Mouse (Mus musculus) liver, embryonic 12.5 days (tissue): Measurements from ENCODE around the gene Metap1d. TPM values are rescaled to one million over a fixed set of nuclear protein-coding genes. Genes with fewer than 3 reads are reported as not detected.

Experiments
- ATAC-seq: fragments of 200-750 bp; cut with Nextera tagmentation; 2 replicates; pipeline ENCODE4 v1.8.0; 2017; ENCODE audit warnings: moderate number of reproducible peaks, mild to moderate bottlenecking, moderate library complexity
- H3K27ac ChIP-seq: fragments of 300-500 bp; sonication (generic); 2 replicates; pipeline ENCODE4 v1.5.1; 2016; ENCODE audit warnings: mild to moderate bottlenecking
- H3K27me3 ChIP-seq: fragments of 300-500 bp; sonication (generic); replicated peaks from 2 replicates; pipeline ENCODE4 v1.6.1; 2016; ENCODE audit warnings: mild to moderate bottlenecking, moderate library complexity
- H3K36me3 ChIP-seq: fragments of 300-500 bp; sonication (generic); 2 replicates; pipeline ENCODE4 v1.6.1; 2016; ENCODE audit warnings: mild to moderate bottlenecking, moderate library complexity
- H3K4me1 ChIP-seq: fragments of 300-500 bp; sonication (generic); 2 replicates; pipeline ENCODE4 v1.6.1; 2016
- H3K4me2 ChIP-seq: fragments of 300-500 bp; sonication (generic); 2 replicates; pipeline ENCODE4 v1.6.1; 2016; ENCODE audit warnings: mild to moderate bottlenecking, moderate library complexity
- H3K4me3 ChIP-seq: fragments of 300-500 bp; sonication (generic); 2 replicates; pipeline ENCODE4 v1.5.1; 2016; ENCODE audit warnings: mild to moderate bottlenecking, moderate library complexity
- H3K9ac ChIP-seq: fragments of 300-500 bp; sonication (generic); 2 replicates; pipeline ENCODE4 v1.6.1; 2016; ENCODE audit warnings: mild to moderate bottlenecking, moderate library complexity
- H3K9me3 ChIP-seq: fragments of 300-500 bp; sonication (generic); replicated peaks from 2 replicates; pipeline ENCODE4 v1.6.1; 2016; ENCODE audit warnings: mild to moderate bottlenecking, moderate library complexity
- WGBS: fragments of 180-500 bp; shearing (Covaris S2); methylation state at CpG from one replicate; pipeline ENCODE4 v1.1.7; 2016; ENCODE audit not compliant: insufficient replicate concordance; 5-methylcytosine and 5-hydroxymethylcytosine counted together
- polyA plus RNA-seq: library from polyadenylated mRNA; unstranded; fragments of >200 nt; fragmentation: Nextera tagmentation; extraction: Ambion mirVana; gene quantifications from 2 replicates; pipeline ENCODE4 v1.2.1, GENCODE M21; 2016

Metap1d gene
- polyA plus RNA-seq, 1 experiment from 2014 or later: 30.2 TPM

- Histone ChIP-seq H3K27ac (no peak overlapping the region), H3K4me3 (no peak overlapping the region), H3K36me3 (no peaks in the 10 kb centered on the region), H3K27me3 (peaks cover 100% of the 10 kb centered on the region), H3K4me1 (peaks cover 55% of the 10 kb centered on the region), H3K9me3 (no peaks in the 10 kb centered on the region), H3K9ac (no peak overlapping the region), H3K4me2 (peak overlapping the region; percentile 42; the same call in 1 of the 2 replicates)
- ATAC-seq: no peak
- 5% methylated on average over 11 of the region's 11 CpGs for WGBS
Measured at GRCm38 (mm10) chr2:71542227-71542815, 89.2 kb downstream of the Metap1d start.

- WGBS: 1% methylated on average over 29 of the region's 30 CpGs
Measured at GRCm38 (mm10) chr2:71542816-71543301, 89.8 kb downstream of the Metap1d start.

GRCm38 (mm10) chr2:71543531-71543930 is 90.5 kb downstream of the Metap1d start:
- 4% methylated on average over 9 of the region's 9 CpGs for WGBS
- no peak overlapping the region for H3K27ac ChIP-seq
- H3K9ac ChIP-seq: no peak overlapping the region
- H3K9me3 ChIP-seq: no peaks in the 10 kb centered on the region
- no peaks in the 10 kb centered on the region for H3K36me3 ChIP-seq
- peaks cover 53% of the 10 kb centered on the region for H3K4me1 ChIP-seq
- H3K27me3 ChIP-seq: peaks cover 97% of the 10 kb centered on the region
- no peak for ATAC-seq
- no peak overlapping the region for H3K4me2 ChIP-seq
- no peak overlapping the region for H3K4me3 ChIP-seq

More at GRCm38 (mm10) chr2:71542816-71543301, 89.8 kb downstream of the Metap1d start:
- Histone ChIP-seq H3K36me3 (no peaks in the 10 kb centered on the region), H3K27me3 (peaks cover 97% of the 10 kb centered on the region), H3K9ac (no peak overlapping the region), H3K4me2 (peak overlapping the region; percentile 42), H3K4me1 (peaks cover 55% of the 10 kb centered on the region), H3K9me3 (no peaks in the 10 kb centered on the region), H3K4me3 (peak overlapping the region; percentile 15), H3K27ac (no peak overlapping the region)
- ATAC-seq: peak; percentile 33; the same call in 1 of the 2 replicates

- Histone ChIP-seq H3K9ac (no peak overlapping the region), H3K4me3 (no peak overlapping the region), H3K27ac (no peak overlapping the region), H3K4me2 (no peak overlapping the region), H3K4me1 (peaks cover 49% of the 10 kb centered on the region), H3K36me3 (no peaks in the 10 kb centered on the region), H3K27me3 (peaks cover 97% of the 10 kb centered on the region), H3K9me3 (no peaks in the 10 kb centered on the region)
- ATAC-seq: no peak
- WGBS: 6% methylated on average over 20 of the region's 20 CpGs
Measured at GRCm38 (mm10) chr2:71543948-71544347, 90.9 kb downstream of the Metap1d start.

- H3K4me1 ChIP-seq: peaks cover 44% of the 10 kb centered on the region
- no peaks in the 10 kb centered on the region for H3K9me3 ChIP-seq
- H3K27me3 ChIP-seq: peaks cover 97% of the 10 kb centered on the region
- H3K4me2 ChIP-seq: peak overlapping the region; percentile 0; the same call in 1 of the 2 replicates
- 2% methylated on average over 61 of the region's 61 CpGs for WGBS
- no peak overlapping the region for H3K9ac ChIP-seq
- H3K36me3 ChIP-seq: no peaks in the 10 kb centered on the region
- ATAC-seq: no peak
- H3K27ac ChIP-seq: no peak overlapping the region
- H3K4me3 ChIP-seq: 0 out of 2 replicates have a peak overlapping the region, but pooled peaks have one; percentile 4
Measured at GRCm38 (mm10) chr2:71544391-71545285, 91.6 kb downstream of the Metap1d start.

GRCm38 (mm10) chr2:71545401-71545881 is 92.4 kb downstream of the Metap1d start:
- no peaks in the 10 kb centered on the region for H3K9me3 ChIP-seq
- H3K36me3 ChIP-seq: no peaks in the 10 kb centered on the region
- peak overlapping the region; percentile 59 for H3K4me3 ChIP-seq
- no peak overlapping the region for H3K9ac ChIP-seq
- H3K4me2 ChIP-seq: peak overlapping the region; percentile 90
- peaks cover 97% of the 10 kb centered on the region for H3K27me3 ChIP-seq
- peaks cover 44% of the 10 kb centered on the region for H3K4me1 ChIP-seq
- 2% methylated on average over 32 of the region's 32 CpGs for WGBS
- no peak for ATAC-seq
- H3K27ac ChIP-seq: no peak overlapping the region

- no peak overlapping the region for H3K27ac ChIP-seq
- ATAC-seq: peak; percentile 33; the same call in 1 of the 2 replicates
- no peaks in the 10 kb centered on the region for H3K9me3 ChIP-seq
- H3K9ac ChIP-seq: peak overlapping the region; percentile 27; the same call in 1 of the 2 replicates
- no peaks in the 10 kb centered on the region for H3K36me3 ChIP-seq
- H3K27me3 ChIP-seq: peaks cover 97% of the 10 kb centered on the region
- WGBS: under 1% methylated on average over 59 of the region's 59 CpGs
- peak overlapping the region; percentile 90 for H3K4me2 ChIP-seq
- H3K4me1 ChIP-seq: peaks cover 41% of the 10 kb centered on the region
- H3K4me3 ChIP-seq: peak overlapping the region; percentile 59
Measured at GRCm38 (mm10) chr2:71545882-71546639, 93.0 kb downstream of the Metap1d start.

- Histone ChIP-seq H3K4me1 (peaks cover 37% of the 10 kb centered on the region), H3K9ac (peak within 1 kb of the TSS; percentile 27; the same call in 1 of the 2 replicates), H3K4me3 (peak within 1 kb of the TSS; percentile 59), H3K27me3 (peaks cover 97% of the 10 kb centered on the region), H3K9me3 (no peaks in the 10 kb centered on the region), H3K4me2 (peak within 1 kb of the TSS; percentile 90), H3K27ac (no peak within 1 kb of the TSS), H3K36me3 (no peaks in the 10 kb centered on the region)
- no peak for ATAC-seq
- under 1% methylated on average over 37 of the region's 37 CpGs for WGBS
Measured at GRCm38 (mm10) chr2:71546640-71547071, 93.6 kb downstream of the Metap1d start, which contains the start of gene Dlx2. Dlx2 (minus strand) TSS chr2:71546754.

- no peak for ATAC-seq
- no peak overlapping the region for H3K27ac ChIP-seq
- H3K9ac ChIP-seq: no peak overlapping the region
- H3K4me1 ChIP-seq: peaks cover 40% of the 10 kb centered on the region
- no peak overlapping the region for H3K4me2 ChIP-seq
- no peaks in the 10 kb centered on the region for H3K36me3 ChIP-seq
- H3K9me3 ChIP-seq: no peaks in the 10 kb centered on the region
- H3K27me3 ChIP-seq: peaks cover 97% of the 10 kb centered on the region
- H3K4me3 ChIP-seq: no peak overlapping the region
- 2% methylated on average over 8 of the region's 8 CpGs for WGBS
Measured at GRCm38 (mm10) chr2:71547829-71548228, 94.8 kb downstream of the Metap1d start.

- Histone ChIP-seq H3K9me3 (no peaks in the 10 kb centered on the region), H3K9ac (no peak overlapping the region), H3K4me2 (no peak overlapping the region), H3K36me3 (no peaks in the 10 kb centered on the region), H3K27ac (no peak overlapping the region), H3K27me3 (peaks cover 97% of the 10 kb centered on the region), H3K4me3 (no peak overlapping the region), H3K4me1 (peaks cover 21% of the 10 kb centered on the region)
- WGBS: 21% methylated on average over 3 of the region's 3 CpGs
- no peak for ATAC-seq
Measured at GRCm38 (mm10) chr2:71550330-71550729, 97.3 kb downstream of the Metap1d start.

- H3K9ac ChIP-seq: no peak overlapping the region
- H3K4me3 ChIP-seq: no peak overlapping the region
Measured at GRCm38 (mm10) chr2:71551704-71552103, 98.6 kb downstream of the Metap1d start.

More at GRCm38 (mm10) chr2:71551704-71552103, 98.6 kb downstream of the Metap1d start:
- H3K9me3 ChIP-seq: no peaks in the 10 kb centered on the region
- H3K36me3 ChIP-seq: no peaks in the 10 kb centered on the region
- ATAC-seq: no peak
- peaks cover 8% of the 10 kb centered on the region for H3K4me1 ChIP-seq
- WGBS: 2% methylated on average over 18 of the region's 18 CpGs
- 0 out of 2 replicates have a peak overlapping the region, but pooled peaks have one; percentile 8 for H3K4me2 ChIP-seq
- peaks cover 86% of the 10 kb centered on the region for H3K27me3 ChIP-seq
- H3K27ac ChIP-seq: no peak overlapping the region
